Mouse (Mus musculus): ENCODE results near the gene Dgka.
"Not testable (repeated sequence)": the region's sequence is repeated elsewhere in the genome, so short reads cannot be mapped to it uniquely, and the experiment has no call there.

The Dgka gene

DNA sequence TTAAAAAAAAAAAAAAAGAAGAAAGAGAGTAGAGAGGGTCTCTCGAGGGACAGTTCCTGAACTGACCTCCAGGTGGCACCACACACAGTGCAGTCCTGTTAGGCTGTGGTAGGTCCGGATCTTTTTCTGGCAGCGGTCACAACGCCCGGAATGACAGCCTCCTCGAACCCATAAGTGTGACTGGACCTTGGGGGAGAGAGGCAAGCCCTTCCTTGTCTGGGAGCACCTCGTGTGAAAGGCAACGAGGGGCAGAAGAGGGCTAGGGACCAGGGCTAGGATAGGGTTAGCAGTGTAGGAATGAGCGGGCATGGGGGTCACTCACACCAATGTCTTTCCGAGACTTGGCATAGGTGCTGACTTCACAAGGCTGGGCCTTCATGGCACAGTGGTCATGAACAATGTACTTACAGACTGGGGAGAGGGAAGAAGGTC, 13.6 kb downstream of the Dgka start:
- DNase-seq, result peak; percentile 88

- no peak for DNase-seq
Observed at GRCm38 (mm10) chr10:128728059-128728458, 16.6 kb downstream of the Dgka start.

GRCm38 (mm10) chr10:128725466-128725865, 19.2 kb downstream of the Dgka start:
- DNase-seq, result not testable (repeated sequence)

- peak; percentile 66 for DNase-seq
Observed at GRCm38 (mm10) chr10:128715559-128716537, 28.8 kb downstream of the Dgka start.

DNA sequence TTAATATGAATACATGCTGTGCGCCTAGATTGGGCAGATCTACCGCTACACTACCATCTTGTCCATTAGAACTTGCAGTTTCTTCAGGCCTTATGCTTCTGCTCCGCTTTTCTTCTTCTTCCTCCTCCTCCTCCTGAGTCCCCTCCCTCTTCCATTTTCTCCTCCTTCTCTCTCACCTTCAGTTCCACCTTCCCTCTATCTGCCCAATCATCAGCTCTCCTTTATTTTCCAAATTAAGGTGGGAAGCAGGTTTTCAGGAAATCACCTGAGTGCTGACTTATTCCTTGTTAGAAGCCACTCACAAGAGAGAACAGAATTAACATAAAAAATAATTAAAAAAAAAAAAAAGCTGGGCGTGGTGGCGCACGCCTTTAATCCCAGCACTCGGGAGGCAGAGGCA, 33.3 kb downstream of the Dgka start:
- not testable (repeated sequence) for DNase-seq

- no peak for DNase-seq
Observed at GRCm38 (mm10) chr10:128705317-128705693, 39.4 kb downstream of the Dgka start.

DNA sequence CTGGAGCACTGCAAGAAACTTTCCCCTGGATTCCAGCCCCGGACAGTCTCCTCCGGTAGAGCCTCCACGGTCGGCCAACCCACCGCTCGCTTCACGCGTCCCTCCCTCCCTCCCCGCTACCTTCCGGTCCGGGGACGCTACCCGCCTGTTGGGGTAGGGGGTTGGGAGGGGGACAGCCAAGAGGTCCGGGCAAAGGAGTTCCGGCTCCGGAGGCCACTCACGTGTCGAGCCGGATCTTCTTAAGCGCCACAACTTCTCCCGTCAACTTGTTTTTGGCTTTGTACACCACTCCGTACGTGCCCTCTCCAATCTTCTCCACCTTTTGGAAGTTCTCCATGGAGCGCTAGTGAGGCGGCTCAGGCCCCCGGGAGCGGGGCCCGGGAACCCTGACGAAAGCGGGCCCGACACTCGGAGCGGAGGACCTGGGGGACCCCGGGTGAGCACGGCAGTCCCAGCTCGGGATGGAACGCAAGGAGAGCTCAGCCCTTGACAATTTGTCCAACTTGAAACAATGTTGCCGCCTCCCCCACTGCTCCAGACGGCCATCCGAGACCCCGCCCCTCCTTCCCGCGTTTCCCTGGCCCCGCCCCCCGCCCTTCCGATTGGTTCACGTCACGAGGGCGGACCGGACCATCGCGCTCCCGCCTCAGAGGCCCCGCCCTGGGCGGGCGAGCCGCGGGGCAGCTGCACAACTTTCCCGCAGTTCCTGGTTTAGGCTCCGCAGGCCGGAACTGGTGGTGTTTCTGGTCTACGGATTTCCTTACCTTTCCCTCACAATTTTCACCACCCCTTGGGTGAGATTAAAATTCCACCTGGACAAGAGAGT, 40.0 kb downstream of the Dgka start, which contains the start of gene Cdk2:
Gene Cdk2 (minus strand): TSS at position 541 of the 826 bp plus-strand sequence.
- peak; percentile 96 for DNase-seq

DNA sequence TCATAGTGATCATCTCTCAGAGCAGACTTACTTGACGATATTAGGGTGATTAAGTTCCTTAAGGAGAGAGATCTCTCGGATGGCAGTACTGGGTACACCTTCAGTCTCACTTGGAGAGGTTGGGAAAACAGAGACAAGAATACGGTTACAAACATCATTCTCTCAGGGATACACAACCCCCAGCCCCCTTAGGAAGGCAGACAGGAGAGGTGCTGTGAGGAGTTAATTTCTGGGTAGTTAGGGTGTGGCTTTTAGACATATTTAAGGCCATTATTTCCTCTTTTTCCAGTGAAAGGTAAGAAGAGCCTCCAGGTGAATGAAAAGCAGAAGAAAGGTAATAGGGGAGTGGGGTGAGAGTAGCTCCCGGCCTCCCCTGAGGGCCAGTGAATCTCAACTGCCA, 40.8 kb downstream of the Dgka start, which contains the start of gene Pmel:
Gene Pmel (plus strand): TSS at position 301 of the 400 bp plus-strand sequence.
- DNase-seq, result no peak

- DNase-seq, result no peak
Observed at GRCm38 (mm10) chr10:128702328-128703007, 42.2 kb downstream of the Dgka start.

- DNase-seq, result no peak
Observed at GRCm38 (mm10) chr10:128700712-128701111, 43.9 kb downstream of the Dgka start.

- no peak for DNase-seq
Observed at GRCm38 (mm10) chr10:128699611-128700010, 45.0 kb downstream of the Dgka start.

- DNase-seq, result no peak
Observed at GRCm38 (mm10) chr10:128699006-128699405, 45.6 kb downstream of the Dgka start.

DNA sequence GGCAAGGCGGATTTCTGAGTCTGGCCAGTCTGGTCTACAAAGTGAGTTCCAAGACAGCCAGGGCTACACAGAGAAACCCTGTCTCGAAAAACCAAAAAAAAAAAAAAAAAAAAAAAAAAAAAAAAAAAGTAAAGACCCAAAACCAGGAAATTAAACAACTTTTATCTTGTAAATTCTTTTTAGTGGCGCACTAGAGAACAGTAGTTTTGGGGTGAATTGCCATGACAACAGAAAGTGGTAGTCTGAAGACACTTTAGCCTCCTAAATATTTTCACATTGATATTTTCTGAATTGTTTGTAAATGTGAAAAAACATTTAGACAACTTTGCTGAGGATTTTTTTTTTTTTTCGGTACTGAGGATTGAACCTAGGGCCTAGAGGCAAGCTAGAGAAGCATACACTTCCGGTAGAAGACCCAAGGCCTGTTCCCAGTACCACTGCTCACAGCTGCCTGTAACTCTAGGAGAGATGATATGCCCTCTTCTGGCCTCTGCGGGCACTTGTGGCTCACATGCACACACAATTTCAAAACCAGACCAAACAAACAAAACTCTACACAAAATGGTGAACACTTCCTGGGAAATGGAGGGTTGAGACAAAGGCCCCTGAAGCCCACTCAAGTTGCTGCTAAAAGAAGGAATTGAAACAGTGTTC, 47.5 kb downstream of the Dgka start:
- no peak for DNase-seq

DNA sequence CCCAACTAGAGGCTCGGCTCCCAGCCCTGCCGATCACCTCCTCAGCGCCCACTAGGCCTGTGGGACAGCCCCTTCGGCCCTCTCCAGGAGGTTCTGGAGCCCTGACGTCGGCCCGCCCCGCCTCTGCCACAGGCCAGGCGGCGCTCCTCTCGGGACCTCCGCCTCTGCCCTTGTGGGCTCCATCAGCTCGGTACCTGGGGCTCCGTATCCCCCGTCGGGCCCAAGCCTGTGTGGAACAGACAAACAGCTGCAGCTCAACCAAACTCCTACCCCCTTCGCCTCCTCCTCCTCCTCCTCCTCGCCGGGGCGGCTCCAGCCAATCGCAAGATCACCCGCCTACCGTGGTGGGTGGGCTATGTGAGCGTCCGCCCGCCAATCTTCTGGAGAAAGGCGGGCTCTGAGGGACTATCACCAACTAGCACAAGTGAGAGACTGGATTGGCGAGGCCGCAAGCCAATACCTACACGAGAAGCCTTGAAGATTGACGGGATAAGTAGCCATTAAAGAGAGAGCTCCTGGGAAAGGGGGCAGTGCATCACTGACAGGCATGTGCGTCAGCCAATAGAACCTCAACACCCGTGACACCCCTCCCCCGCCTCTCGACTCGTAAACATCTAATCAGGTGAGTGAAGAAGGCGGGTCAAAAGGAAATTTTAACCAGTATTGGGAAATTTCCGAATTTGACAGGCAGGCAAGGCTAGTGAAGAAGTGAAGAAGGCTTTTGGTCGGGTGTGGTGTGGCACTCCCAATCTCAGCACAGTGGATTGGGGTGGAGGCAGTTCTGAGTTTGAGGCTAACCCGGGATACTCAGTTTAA, 48.5 kb downstream of the Dgka start, which contains the start of gene Rab5b:
Gene Rab5b (minus strand): TSS at position 273 of the 816 bp plus-strand sequence.
- peak; percentile 99 for DNase-seq

- DNase-seq, result no peak
Observed at GRCm38 (mm10) chr10:128695411-128695991, 49.2 kb downstream of the Dgka start.

DNA sequence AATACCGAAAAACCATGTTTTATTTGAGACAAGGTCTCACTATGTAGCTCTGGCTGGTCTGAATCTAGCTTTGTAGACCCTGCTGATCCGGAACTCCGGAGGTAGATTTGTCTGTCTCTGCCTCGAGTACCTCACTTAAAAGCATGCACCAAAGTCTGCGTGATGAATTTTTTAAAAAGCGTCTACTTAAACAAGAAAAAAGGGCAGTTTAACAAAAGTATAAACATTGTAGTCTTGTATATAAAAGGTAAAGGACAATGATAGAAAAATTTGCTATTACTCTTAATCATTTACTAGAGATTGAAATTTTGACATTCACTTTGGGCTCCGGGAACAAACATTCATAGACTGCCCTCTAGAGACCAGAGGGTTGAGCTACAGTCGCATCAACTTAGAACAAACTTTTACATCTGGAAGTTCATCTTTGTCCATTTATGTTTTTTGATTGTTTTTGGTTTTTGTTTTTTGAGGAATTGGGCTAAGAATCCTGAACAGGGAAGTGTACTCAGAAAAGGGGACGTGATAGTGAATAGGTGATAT, 70.1 kb downstream of the Dgka start:
- DNase-seq, result peak; percentile 75

DNA sequence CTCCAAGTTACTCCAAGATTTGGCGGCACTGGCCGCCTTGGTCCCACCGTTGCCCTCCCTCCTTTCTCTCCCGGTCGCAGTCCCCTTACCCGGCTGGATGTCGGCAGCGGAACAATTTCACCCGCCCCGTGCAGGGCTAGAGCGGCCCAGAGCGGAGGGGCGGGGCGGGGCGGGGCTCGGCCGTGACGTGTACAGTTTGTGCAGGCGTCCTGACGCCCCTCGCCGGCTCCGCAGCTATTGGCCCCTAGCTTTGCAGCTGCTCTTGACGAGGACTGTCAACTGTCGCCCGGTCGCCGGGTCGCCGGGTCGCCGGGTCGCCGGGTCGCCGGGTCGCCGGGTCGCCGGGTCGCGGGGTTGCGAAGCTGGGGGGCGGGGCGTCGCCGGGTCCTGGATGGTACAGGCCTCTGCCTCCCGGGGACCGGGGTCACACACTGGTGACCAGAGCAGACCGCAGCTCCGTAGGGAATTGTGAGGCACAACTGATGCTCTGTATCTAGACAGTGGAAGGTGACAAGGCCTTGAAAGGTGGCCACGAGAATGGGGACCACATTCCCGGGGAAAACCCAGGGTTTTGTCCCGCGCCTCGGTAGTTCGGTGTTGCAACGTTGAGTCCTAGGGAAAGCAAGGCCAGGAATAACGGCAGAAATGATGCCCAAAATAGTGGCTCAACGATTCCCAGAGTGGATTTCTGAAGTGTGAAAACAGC, 70.7 kb downstream of the Dgka start, which contains the start of gene Suox:
Gene Suox (minus strand): TSS at position 311 of the 706 bp plus-strand sequence.
- peak; percentile 89 for DNase-seq

DNA sequence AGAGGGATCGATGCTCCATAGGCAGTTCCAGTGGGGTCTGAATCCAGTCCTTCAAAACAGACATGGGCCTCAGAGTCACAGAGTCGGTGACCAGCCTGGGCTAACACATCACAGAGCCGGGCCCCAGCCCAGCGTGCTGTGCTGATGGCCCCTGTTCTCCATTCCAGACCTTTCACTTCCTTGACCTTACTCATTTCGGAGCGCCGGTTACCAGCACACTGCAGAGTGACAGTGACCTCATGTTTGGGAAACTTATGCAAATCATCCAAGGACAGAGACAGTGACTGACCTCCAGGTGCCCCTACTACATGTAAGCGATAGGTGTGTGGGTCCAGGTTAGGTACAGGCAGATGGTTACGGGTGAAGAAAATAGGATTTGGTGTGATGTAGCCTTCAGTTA, 73.5 kb downstream of the Dgka start:
- no peak for DNase-seq
